Mouse (Mus musculus): ENCODE measurements around the gene Ssh2. TPM values are rescaled to one million over a fixed set of nuclear protein-coding genes. Genes with fewer than 3 reads are reported as not detected.

Gene Ssh2
- polyA plus RNA-seq, 1 experiment from 2014 or later = 14.3 TPM

DNA sequence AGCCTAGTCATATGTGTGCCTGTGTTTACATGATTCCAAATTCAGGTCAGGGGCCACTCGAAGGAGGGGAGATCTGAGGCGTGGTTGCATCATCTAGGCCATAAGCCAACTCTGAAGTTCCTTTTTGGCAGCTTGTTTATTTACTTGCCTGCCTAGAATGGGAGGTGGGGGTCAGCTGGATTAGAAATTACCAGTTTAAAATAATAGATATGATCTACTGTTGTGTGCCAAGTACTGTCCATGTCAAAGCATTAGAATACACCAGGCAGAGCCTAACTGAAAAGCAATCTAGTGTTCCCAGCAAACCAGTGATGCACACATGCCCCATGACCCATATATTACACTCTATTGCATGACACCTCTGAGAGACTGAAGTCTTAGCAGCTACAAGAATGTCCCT lies 228.9 kb downstream of the Ssh2 start:
- H3K4me1 ChIP-seq (ENCODE audit: control insufficient read depth, insufficient read depth, low read length) = no peaks in the 10 kb centered on the region
- no peak overlapping the region for H3K27ac ChIP-seq (ENCODE audit: low read depth, low read length)
- no peaks in the 10 kb centered on the region for H3K27me3 ChIP-seq (ENCODE audit: control insufficient read depth, insufficient read depth, low read length)
- WGBS = 82% methylated on average over 2 of the region's 2 CpGs
- H3K4me3 ChIP-seq (ENCODE audit: low read depth, low read length) = no peak overlapping the region
- no peaks in the 10 kb centered on the region for H3K9me3 ChIP-seq (ENCODE audit: control insufficient read depth, low read length)
- no peaks in the 10 kb centered on the region; the same call in 1 of the 2 replicates for H3K36me3 ChIP-seq (ENCODE audit: control insufficient read depth, insufficient read depth, low read length)
- ATAC-seq (ENCODE audit: insufficient read depth, low FRiP score, low TSS enrichment) (no peak), DNase-seq (ENCODE audit: low spot score) (no peak)
- H3K9ac ChIP-seq (ENCODE audit: low read length) = no peak overlapping the region
- no peak overlapping the region for H3K4me2 ChIP-seq (ENCODE audit: low read depth)

DNA sequence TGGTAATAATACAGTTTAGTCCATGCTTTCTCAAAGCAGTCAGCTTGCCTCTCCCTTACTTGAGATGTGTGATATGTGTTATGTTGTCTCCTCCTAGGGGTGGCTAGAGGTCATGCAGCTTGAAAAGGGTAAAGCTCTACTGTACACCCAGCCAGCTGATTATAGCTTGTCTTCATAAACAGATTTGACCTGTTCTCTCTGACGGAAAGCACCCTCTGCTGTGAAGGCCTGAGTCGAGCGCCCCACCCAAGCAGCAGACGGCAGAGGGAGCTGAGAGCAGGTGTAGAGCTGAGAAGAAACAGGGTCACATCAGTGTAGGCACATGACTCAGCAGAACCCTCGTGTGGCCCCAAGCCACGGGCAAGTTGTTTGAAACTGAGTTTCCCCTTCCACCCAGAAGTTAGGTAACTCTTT lies 230.5 kb downstream of the Ssh2 start:
- Histone ChIP-seq H3K27me3 (ENCODE audit: control insufficient read depth, insufficient read depth, low read length) (no peaks in the 10 kb centered on the region), H3K4me1 (ENCODE audit: control insufficient read depth, insufficient read depth, low read length) (no peaks in the 10 kb centered on the region), H3K27ac (ENCODE audit: low read depth, low read length) (no peak overlapping the region), H3K9ac (ENCODE audit: low read length) (no peak overlapping the region), H3K4me3 (ENCODE audit: low read depth, low read length) (no peak overlapping the region), H3K36me3 (ENCODE audit: control insufficient read depth, insufficient read depth, low read length) (no peaks in the 10 kb centered on the region; the same call in 1 of the 2 replicates), H3K4me2 (ENCODE audit: low read depth) (no peak overlapping the region), H3K9me3 (ENCODE audit: control insufficient read depth, low read length) (no peaks in the 10 kb centered on the region)
- DNase-seq (ENCODE audit: low spot score) = no peak
- ATAC-seq (ENCODE audit: insufficient read depth, low FRiP score, low TSS enrichment) = no peak
- 70% methylated on average over 6 of the region's 6 CpGs for WGBS

DNA sequence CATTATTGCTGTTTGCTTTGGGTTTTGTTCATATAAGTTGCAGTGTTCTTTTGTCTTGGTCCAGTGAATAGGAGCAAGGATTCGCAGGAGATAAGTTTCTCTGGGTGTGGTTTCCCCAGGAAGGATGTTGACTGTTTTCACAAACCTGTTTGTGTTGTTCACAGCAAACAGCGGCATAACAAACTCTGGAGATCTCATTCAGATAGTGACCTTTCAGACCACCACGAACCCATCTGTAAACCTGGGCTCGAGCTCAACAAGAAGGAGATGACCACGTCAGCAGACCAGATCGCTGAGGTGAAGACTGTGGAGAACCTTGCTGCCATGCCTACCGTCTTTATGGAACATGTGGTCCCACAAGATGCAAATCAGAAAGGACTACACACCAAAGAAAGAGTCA lies 233.1 kb downstream of the Ssh2 start:
- H3K4me1 ChIP-seq (ENCODE audit: control insufficient read depth, insufficient read depth, low read length) = no peaks in the 10 kb centered on the region
- no peaks in the 10 kb centered on the region for H3K9me3 ChIP-seq (ENCODE audit: control insufficient read depth, low read length)
- DNase-seq (ENCODE audit: low spot score) (no peak), ATAC-seq (ENCODE audit: insufficient read depth, low FRiP score, low TSS enrichment) (no peak)
- no peaks in the 10 kb centered on the region for H3K27me3 ChIP-seq (ENCODE audit: control insufficient read depth, insufficient read depth, low read length)
- H3K4me3 ChIP-seq (ENCODE audit: low read depth, low read length) = no peak overlapping the region
- H3K4me2 ChIP-seq (ENCODE audit: low read depth) = no peak overlapping the region
- H3K9ac ChIP-seq (ENCODE audit: low read length) = no peak overlapping the region
- 91% methylated on average over 7 of the region's 7 CpGs for WGBS
- H3K27ac ChIP-seq (ENCODE audit: low read depth, low read length) = no peak overlapping the region
- no peaks in the 10 kb centered on the region; the same call in 1 of the 2 replicates for H3K36me3 ChIP-seq (ENCODE audit: control insufficient read depth, insufficient read depth, low read length)

DNA sequence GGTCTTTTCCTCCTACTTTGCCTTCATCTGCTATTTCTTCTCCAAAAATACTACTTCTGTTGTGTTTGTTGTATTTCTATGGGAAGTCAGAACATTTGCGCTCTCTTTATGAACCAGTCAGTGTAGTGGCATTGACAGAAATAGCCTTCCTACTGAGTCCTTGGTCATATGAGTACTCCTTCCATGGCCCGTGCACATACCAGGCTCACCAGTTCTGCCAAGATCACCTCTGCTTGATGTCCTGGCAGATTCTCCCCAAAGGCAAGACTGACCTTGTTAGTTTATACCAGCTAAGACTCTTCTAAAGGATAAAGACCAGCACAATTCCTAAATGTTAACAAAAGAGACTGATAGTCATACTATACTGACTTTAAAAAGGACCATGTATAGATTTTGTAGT lies 235.6 kb downstream of the Ssh2 start:
- Histone ChIP-seq H3K4me2 (ENCODE audit: low read depth) (no peak overlapping the region), H3K4me3 (ENCODE audit: low read depth, low read length) (no peak overlapping the region), H3K27ac (ENCODE audit: low read depth, low read length) (no peak overlapping the region), H3K36me3 (ENCODE audit: control insufficient read depth, insufficient read depth, low read length) (no peaks in the 10 kb centered on the region; the same call in 1 of the 2 replicates), H3K9ac (ENCODE audit: low read length) (no peak overlapping the region), H3K9me3 (ENCODE audit: control insufficient read depth, low read length) (no peaks in the 10 kb centered on the region), H3K27me3 (ENCODE audit: control insufficient read depth, insufficient read depth, low read length) (no peaks in the 10 kb centered on the region), H3K4me1 (ENCODE audit: control insufficient read depth, insufficient read depth, low read length) (no peaks in the 10 kb centered on the region)
- no peak for ATAC-seq (ENCODE audit: insufficient read depth, low FRiP score, low TSS enrichment)
- DNase-seq (ENCODE audit: low spot score) = no peak
- 92% methylated on average over 2 of the region's 2 CpGs for WGBS

DNA sequence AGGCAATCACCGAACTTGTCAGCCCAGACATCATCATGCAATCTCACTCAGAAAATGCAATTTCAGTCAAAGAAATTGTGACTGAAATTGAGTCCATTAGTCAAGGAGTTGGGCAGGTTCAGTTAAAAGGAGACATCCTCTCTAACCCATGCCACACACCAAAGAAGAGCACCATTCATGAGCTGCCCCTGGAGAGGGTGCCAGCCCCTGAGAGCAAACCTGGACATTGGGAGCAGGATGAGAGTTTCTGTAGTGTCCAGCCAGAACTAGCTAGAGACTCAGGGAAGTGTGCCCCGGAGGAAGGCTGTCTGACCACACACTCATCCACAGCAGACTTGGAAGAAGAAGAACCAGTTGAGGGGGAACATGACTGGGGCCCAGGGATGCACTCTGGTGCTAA lies 237.3 kb downstream of the Ssh2 start:
- no peak overlapping the region for H3K27ac ChIP-seq (ENCODE audit: low read depth, low read length)
- no peaks in the 10 kb centered on the region for H3K4me1 ChIP-seq (ENCODE audit: control insufficient read depth, insufficient read depth, low read length)
- H3K9ac ChIP-seq (ENCODE audit: low read length) = no peak overlapping the region
- H3K4me2 ChIP-seq (ENCODE audit: low read depth) = no peak overlapping the region
- no peaks in the 10 kb centered on the region for H3K9me3 ChIP-seq (ENCODE audit: control insufficient read depth, low read length)
- WGBS = 99% methylated on average over 2 of the region's 2 CpGs
- H3K36me3 ChIP-seq (ENCODE audit: control insufficient read depth, insufficient read depth, low read length) = no peaks in the 10 kb centered on the region; the same call in 1 of the 2 replicates
- H3K27me3 ChIP-seq (ENCODE audit: control insufficient read depth, insufficient read depth, low read length) = no peaks in the 10 kb centered on the region
- peak; percentile 4 for DNase-seq (ENCODE audit: low spot score)
- no peak for ATAC-seq (ENCODE audit: insufficient read depth, low FRiP score, low TSS enrichment)
- no peak overlapping the region for H3K4me3 ChIP-seq (ENCODE audit: low read depth, low read length)

DNA sequence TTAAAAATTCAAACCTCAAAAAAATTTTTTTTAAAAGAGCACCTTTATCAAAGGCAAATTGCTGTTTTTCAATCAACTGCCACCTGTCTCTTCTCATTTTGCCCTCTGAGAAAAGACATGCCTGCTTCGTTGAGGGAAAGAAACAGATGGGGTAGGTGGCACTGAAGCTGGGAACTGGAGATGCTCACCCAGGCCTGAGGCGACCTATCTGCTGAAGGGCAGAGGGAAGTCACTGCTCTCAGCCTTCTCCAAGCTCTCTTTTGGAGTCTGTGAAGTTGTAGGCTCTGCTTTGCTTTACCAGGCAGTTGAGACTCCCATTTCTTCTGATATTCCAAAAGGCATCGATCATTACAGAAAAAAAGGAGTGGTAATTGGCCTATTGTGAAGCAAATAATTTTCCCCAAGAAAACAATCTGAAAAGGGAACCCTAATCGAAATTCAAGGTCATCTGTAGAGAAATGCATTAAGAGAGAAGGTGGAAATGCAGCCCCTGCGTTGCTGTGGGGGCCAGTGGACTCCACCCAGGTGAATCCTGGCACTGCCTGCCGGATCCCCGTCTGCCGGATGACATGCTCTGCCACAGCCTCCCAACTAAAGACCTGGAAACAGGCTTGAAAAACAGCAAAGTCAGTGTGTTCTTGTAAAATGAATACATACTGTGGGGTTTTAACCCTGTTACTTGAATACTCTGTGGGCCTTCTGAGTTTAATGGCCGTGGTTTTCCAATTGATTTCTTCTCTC lies 239.9 kb downstream of the Ssh2 start:
- Histone ChIP-seq H3K9ac (ENCODE audit: low read length) (no peak overlapping the region), H3K27ac (ENCODE audit: low read depth, low read length) (no peak overlapping the region), H3K4me3 (ENCODE audit: low read depth, low read length) (no peak overlapping the region), H3K36me3 (ENCODE audit: control insufficient read depth, insufficient read depth, low read length) (no peaks in the 10 kb centered on the region; the same call in 1 of the 2 replicates), H3K4me2 (ENCODE audit: low read depth) (no peak overlapping the region), H3K9me3 (ENCODE audit: control insufficient read depth, low read length) (no peaks in the 10 kb centered on the region), H3K4me1 (ENCODE audit: control insufficient read depth, insufficient read depth, low read length) (no peaks in the 10 kb centered on the region), H3K27me3 (ENCODE audit: control insufficient read depth, insufficient read depth, low read length) (no peaks in the 10 kb centered on the region)
- ATAC-seq (ENCODE audit: insufficient read depth, low FRiP score, low TSS enrichment) (no peak), DNase-seq (ENCODE audit: low spot score) (peak; percentile 2)
- 85% methylated on average over 9 of the region's 9 CpGs for WGBS

DNA sequence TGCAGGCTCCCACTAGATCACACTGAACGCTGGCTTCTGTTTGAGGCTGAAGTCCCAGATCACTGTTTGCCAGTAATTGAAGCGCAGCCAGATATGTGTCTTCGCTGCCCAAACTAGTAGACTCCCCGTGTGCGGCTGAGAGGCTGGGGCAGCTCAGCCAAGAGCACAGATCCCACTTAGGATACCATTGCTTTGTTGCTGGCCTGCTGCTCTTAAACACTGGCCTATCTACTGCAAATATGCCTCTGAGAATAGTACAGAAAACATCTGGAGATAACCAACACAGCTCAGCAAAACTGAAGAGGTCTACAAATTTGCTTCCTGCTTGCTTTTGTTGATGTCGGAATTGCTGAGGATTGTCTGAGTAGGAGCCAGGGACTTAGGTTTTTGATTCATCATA lies 240.8 kb downstream of the Ssh2 start:
- Histone ChIP-seq H3K4me3 (ENCODE audit: low read depth, low read length) (no peak overlapping the region), H3K27ac (ENCODE audit: low read depth, low read length) (no peak overlapping the region), H3K27me3 (ENCODE audit: control insufficient read depth, insufficient read depth, low read length) (peaks cover 2% of the 10 kb centered on the region), H3K9ac (ENCODE audit: low read length) (no peak overlapping the region), H3K4me1 (ENCODE audit: control insufficient read depth, insufficient read depth, low read length) (no peaks in the 10 kb centered on the region), H3K36me3 (ENCODE audit: control insufficient read depth, insufficient read depth, low read length) (no peaks in the 10 kb centered on the region; the same call in 1 of the 2 replicates), H3K4me2 (ENCODE audit: low read depth) (no peak overlapping the region), H3K9me3 (ENCODE audit: control insufficient read depth, low read length) (no peaks in the 10 kb centered on the region)
- DNase-seq (ENCODE audit: low spot score) (peak; percentile 4), ATAC-seq (ENCODE audit: insufficient read depth, low FRiP score, low TSS enrichment) (no peak)
- 88% methylated on average over 6 of the region's 6 CpGs for WGBS

DNA sequence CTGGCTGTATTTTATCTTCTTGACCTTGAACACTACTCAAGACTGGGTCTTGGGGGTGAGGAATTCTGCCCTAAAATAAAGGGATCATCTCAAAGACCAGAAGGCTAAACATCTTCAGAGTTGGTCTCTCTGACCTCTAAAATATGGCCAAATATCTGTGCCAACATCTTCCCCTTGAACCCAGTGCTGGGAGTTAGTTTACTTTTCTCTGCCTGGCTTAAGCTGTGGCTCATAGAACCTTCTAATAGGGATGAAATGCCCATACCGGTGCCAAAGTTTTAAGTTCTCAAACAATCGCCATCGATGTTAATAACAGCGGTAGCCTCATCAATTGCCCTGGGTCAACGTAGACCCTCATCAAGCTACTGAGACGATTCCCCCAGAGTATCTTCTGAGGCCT lies 245.8 kb downstream of the Ssh2 start:
- Histone ChIP-seq H3K4me2 (ENCODE audit: low read depth) (peak overlapping the region; percentile 80), H3K4me1 (ENCODE audit: control insufficient read depth, insufficient read depth, low read length) (no peaks in the 10 kb centered on the region), H3K9me3 (ENCODE audit: control insufficient read depth, low read length) (no peaks in the 10 kb centered on the region), H3K4me3 (ENCODE audit: low read depth, low read length) (peak overlapping the region; percentile 47), H3K36me3 (ENCODE audit: control insufficient read depth, insufficient read depth, low read length) (no peaks in the 10 kb centered on the region), H3K27ac (ENCODE audit: low read depth, low read length) (no peak overlapping the region), H3K9ac (ENCODE audit: low read length) (no peak overlapping the region), H3K27me3 (ENCODE audit: control insufficient read depth, insufficient read depth, low read length) (peaks cover 36% of the 10 kb centered on the region)
- no peak for ATAC-seq (ENCODE audit: insufficient read depth, low FRiP score, low TSS enrichment)
- no peak for DNase-seq (ENCODE audit: low spot score)
- WGBS = 2% methylated on average over 6 of the region's 6 CpGs

Measured in neural tube, embryonic 11.5 days (tissue).